Mouse (Mus musculus) E14TG2a.4 (cell line): Measurements from ENCODE around the gene Cd93.

ENCODE experiments used
- CTCF ChIP-seq: conservative IDR thresholded peaks from 2 replicates; pipeline ENCODE4 v1.5.1; 2014; ENCODE audit warnings: low read length
- NANOG ChIP-seq: IDR thresholded peaks from 2 replicates; pipeline ENCODE4 v1.6.1; 2014; ENCODE audit warnings: borderline replicate concordance, low read length, mixed read lengths
- POU5F1 ChIP-seq: IDR thresholded peaks from 2 replicates; pipeline ENCODE4 v1.6.1; 2014; ENCODE audit warnings: low read length, borderline replicate concordance

- no peak for TF ChIP-seq CTCF
- no peak for TF ChIP-seq POU5F1
- TF ChIP-seq NANOG = no peak
Observed at GRCm38 (mm10) chr2:148454014-148454542, 10.7 kb upstream of the Cd93 start.
